Mouse (Mus musculus) liver, adult (tissue): Measurements from ENCODE around the gene Gm36864.
"Not testable (repeated sequence)": the region's sequence is repeated elsewhere in the genome, so short reads cannot be mapped to it uniquely, and the experiment has no call there.

ENCODE experiments used
- GATA4 ChIP-seq: IDR thresholded peaks from 2 replicates; pipeline ENCODE4 v1.6.1; 2014; ENCODE audit warnings: mild to moderate bottlenecking, low read length; ENCODE audit not compliant: insufficient replicate concordance

The Gm36864 gene

DNA sequence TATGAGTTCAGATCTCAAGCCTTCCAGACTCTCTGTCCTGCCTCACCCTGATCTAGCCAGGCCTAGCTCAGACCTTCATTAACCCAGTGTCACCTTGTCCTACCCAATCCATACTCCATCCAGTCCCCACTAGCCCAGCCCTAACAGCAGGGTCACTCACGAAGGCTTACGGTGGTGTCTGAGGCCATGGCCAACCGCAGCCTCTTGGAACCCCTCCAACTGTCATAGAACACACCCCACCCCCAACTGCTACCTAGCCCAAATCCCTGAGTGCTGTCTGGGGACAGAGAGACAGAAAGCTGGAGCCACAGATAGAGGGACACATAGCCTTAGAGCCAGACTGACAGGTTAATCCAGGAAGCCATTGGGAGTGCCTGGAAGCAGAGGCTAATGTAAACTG, at the start of gene Gm36864:
Gene Gm36864 (plus strand): TSS at position 269 of the 400 bp plus-strand sequence.
- no peak for TF ChIP-seq GATA4

DNA sequence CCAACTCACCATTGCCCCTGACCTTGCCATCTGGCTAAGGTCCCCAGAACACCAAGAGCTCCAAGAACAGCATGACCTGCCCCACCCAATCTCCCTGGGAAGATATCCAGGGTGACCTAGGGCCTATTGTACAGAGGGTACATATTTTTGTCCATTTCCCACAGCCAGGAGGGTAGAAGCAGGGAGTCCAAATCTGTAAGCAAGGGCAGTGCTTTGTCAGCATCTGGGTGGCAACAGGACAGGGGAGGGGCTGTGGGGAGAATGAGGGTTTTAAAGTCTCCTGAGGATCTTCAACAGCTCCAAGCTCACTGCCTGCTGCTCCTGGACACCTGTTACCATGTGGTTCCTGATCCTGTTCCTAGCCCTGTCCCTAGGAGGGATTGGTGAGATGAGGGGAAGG, 48.0 kb upstream of the Gm36864 start, which contains the start of gene Klk1b24:
Gene Klk1b24 (plus strand): TSS at position 301 of the 400 bp plus-strand sequence.
- not testable (repeated sequence) for TF ChIP-seq GATA4

DNA sequence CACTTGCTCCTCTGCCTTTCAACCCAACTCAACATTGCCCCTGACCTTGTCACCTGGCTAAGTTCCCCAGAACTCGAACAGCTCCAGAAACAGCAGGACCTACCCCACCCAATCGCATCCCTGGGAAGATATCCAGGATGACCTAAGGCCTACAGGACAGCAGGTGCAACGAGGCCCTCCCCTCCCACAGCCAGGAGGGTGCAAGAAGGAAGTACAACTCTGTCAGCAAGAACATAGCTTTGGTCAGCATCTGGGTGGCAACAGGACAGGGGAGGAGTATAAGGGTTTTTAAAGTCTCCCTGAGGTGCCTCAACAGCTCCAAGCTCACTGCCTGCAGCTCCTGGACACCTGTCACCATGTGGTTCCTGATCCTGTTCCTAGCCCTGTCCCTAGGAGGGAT, 38.1 kb upstream of the Gm36864 start, which contains the start of gene Klk1b3:
Gene Klk1b3 (plus strand): TSS at position 301 of the 400 bp plus-strand sequence.
- TF ChIP-seq GATA4: no peak

DNA sequence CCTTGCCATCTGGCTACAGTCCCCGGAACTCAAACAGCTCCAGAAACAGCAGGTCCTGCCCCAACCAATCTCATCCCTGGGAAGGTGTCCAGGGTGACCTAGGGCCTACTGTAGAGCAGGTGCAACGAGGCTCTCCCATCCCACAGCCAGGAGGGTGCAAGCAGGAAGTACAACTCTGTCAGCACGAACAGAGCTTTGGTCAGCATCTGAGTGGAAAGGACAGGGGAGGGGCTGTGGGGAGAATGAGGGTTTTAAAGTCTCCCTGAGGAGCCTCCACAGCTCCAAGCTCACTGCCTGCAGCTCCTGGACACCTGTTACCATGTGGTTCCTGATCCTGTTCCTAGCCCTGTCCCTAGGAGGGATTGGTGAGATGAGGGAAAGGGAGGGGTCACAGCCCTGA, 28.8 kb upstream of the Gm36864 start, which contains the start of gene Klk1b4:
Gene Klk1b4 (plus strand): TSS at position 301 of the 400 bp plus-strand sequence.
- TF ChIP-seq GATA4: not testable (repeated sequence)

DNA sequence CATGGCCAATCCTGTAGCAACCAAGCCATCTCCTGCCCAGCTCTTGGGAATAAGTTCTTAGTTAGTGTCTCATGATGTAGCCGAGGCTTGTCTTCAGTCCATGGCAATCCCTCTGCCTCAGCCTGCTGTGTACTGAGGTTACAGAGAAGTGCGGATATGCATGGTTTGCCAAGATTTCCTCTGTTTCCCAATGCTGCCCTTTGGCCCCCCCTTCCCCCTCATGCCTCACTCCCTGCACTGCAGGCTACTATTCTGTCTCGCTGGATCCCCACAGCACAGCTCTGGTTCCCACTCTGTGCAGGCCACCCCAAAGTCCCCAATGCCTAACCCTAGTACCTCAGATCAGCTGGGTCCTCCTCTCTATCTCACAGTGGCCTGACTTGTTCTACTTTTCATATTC, 27.7 kb upstream of the Gm36864 start:
- TF ChIP-seq GATA4: no peak

DNA sequence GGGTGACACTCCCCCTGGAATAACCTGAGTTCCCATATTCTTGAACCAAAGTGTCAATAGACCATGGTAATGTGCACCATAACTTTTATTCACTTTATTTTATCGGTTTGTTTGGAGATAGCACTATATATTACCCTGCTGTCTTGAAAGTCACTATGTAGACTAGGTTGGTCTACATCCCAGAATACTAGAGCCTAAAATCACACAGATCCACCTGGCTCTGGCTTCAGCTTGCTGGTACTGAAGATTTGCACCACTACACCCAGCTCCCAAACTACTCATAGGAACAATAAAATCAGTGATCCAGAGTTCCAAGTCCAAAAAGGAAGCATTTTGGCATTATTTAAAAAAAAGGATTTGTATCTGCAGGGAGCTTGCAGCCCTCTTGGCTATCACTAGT, 20.3 kb upstream of the Gm36864 start, which contains the start of gene Klk1b5:
Gene Klk1b5 (plus strand): TSS at position 301 of the 400 bp plus-strand sequence.
- no peak for TF ChIP-seq GATA4

DNA sequence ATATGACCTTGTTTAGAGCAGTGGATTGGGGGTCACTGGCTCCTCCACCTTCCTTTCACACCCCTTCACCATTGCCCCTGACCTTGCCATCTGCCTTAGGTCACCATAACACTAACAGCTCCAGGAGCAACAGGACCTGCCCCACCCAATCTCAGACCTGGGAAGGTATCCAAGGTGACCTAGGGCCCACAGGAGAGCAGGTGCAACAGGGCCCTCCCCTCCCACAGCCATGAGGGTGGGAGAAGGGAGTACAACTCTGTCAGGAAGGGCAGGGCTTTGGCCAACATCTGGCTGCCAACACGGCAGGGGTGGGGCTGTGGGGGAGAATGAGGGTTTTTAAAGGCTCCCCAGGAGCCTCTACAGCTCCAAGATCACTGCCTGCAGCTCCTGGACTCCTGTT, 10.9 kb upstream of the Gm36864 start, which contains the start of gene Klk1:
Gene Klk1 (plus strand): TSS at position 285 of the 400 bp plus-strand sequence.
- no peak for TF ChIP-seq GATA4

DNA sequence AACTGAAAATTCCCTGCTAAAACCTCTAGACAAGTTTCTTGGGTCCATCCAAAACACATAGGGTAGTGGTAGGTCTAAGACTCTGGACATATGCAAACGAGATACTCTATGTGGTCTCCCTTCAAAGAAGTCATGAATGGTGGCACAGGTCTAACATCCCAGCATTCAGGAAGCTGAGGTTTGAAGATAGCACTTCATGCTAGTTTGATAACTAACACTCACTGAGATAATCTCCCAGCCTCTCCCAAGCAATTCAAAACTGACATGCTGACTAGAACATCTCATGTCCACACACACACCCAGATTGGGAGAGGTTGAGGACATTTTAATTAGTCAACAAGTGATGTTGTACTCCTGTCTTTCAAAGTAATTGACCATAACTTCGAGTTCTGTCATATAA, 3.9 kb downstream of the Gm36864 start:
- no peak for TF ChIP-seq GATA4

DNA sequence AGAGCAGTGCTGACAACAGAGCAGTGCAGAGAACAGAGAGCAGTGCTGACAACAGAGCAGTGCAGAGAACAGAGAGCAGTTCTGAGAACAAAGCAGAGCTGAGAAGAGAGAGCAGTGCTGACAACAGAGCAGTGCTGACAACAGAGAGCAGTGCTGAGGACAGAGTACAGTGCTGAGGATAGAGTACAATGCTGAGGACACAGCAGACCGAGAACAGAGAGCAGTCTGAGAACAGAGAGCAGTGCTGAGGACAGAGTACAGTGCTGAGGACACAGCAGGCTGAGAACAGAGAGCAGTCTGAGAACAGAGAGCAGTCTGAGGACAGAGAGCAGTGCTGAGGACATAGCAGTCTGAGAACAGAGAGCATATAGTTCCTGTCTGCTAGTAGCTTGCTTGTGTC, 4.7 kb downstream of the Gm36864 start:
- no peak for TF ChIP-seq GATA4

DNA sequence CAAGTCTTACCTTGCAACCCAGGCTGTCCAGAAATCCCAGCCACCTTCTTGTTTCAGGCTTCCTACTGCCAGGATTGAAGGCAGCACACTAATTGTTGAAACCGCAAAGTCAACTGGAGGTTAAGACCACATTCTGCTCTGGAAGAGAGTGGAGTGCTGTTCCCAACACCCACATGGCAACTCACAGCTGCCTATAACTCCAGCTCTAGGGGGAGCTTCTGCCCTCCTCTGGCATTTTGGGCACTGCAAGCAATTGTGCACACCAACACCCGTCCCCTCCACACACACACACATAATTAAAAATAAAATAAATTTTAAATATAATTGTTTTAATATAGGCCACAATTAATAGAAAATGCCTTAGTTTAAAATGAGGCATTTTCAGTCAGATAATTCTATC, 5.2 kb downstream of the Gm36864 start:
- no peak for TF ChIP-seq GATA4

DNA sequence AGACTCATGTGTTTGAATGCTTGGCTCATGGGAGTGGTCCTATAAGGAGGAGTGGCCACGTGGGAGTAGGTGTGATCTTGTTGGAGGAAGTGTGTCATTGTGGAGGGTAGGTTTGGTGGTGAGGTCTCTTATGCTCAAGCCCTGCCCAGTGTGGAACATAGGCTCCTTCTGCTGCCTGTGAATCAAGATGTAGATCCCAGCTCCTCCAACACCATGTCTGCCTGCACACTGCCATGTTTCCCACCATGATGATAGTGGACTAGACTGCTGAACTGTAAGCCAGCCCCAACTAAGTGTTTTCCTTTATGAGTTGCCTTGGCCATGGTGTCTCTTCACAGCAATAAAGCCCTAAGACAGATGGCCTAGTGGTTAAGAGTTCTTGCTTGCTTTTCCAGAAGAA, 8.1 kb downstream of the Gm36864 start:
- no peak for TF ChIP-seq GATA4

DNA sequence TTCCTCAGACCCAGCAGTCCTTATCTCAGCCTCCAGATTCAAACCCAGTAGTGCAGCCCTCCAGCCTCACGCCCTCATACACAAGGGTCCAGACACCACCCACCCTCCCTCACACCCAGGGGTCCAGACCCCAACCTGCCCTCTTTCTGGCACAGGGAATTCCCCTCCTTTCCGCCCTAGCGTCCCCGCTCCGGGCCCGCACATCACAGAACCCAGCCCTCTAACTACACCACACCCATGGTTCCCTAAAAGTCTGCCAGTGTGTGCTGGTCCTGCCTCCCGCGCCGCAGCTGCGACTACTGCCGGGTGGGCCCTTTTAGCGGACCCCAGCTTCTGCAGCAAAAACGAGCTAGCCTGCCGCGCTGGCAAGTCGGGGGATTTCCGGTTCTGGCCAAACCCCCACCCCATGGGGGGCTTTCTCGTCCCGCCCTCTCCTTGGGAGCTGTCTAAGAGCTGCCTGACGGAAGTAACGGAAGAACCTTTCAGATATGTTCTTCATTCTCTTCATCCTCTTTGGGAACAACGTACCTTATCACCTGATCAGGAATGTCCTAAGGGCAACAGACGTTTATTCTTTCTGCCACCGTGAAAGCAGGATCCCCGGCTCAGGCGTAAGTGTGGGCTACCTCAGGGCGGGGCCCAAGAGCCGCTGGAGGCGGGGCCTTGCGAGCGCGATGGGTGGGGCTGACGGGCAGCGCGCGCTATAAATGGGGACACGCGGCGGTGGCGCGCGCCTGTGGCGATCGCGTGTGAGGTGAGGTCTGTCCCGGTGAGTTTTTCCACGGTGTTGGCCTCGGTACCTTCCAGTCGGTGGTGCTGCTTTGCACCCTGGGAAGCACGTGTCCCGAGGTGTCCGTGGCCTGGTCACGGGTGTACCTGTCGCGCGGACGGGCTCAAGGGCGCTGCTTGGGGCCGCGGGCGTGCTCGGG, 10.3 kb downstream of the Gm36864 start, which contains the start of the genes 1700028J19Rik and 2410002F23Rik:
Gene 1700028J19Rik (minus strand): TSS at position 641 of the 929 bp plus-strand sequence.
Gene 2410002F23Rik (plus strand): TSS at position 668 of the 929 bp plus-strand sequence.
- no peak for TF ChIP-seq GATA4

DNA sequence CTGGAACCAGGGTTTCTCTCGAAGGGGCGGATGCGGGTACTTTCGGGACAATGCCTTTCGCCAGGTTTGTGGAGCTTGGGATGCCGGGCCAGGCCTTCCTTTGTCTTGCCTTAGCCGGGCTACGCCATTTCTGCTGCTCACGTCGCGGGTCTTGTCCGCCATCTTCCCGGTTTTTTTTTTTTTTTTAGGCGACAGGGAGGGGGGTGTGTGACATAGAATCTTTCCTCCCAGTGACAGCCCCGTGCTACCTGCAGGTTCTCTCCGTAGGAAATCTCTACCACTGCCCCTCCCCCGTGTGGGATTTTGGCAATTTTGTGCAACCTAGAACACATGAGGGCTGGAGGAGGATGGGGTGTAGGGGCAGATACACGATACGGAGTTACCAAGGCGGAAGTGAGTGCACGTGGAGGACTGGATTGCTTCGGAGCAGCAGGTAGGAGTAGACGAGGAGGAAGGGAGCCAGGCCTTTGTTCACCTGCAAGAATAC, 11.1 kb downstream of the Gm36864 start:
- no peak for TF ChIP-seq GATA4

DNA sequence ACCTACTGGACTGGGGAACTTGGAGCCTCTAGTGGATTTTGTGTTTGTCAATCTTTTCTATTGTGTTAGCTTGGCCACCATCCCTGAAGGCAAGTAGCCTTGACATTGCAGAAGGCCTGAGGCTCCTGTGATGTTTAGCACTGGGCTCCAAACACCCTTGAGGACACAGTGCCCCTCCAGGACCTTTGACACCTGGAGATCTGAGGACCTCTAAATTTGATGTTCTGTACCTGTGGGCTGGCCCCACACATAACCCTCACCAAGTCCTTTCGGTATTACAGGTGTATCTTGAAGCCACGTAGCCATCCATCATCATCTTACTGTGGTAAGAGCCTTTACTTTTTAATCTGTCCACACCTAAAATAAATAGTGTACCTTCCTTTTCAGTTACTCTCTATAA, 12.0 kb downstream of the Gm36864 start:
- TF ChIP-seq GATA4: no peak

DNA sequence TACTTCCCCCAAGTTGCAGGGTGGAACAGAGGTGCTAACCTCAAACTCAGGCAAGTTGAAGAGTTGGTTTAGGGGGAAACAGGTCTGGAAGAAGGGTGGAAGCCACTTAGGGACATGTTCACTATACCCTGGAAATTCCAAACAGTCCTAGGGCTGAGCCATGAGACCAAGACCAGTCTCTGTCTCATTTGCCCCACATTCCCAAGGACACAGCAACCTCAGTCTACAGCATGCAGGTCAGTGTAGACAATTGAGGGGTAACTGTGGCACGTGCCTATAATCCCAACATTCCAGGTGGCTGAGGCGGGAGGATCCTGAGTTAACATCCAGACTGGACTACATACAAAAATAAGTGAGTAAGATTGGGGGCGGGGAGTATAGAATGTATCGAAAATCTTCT, 13.3 kb downstream of the Gm36864 start:
- no peak for TF ChIP-seq GATA4
